Mouse (Mus musculus): ENCODE measurements around the gene Slu7.

DNA sequence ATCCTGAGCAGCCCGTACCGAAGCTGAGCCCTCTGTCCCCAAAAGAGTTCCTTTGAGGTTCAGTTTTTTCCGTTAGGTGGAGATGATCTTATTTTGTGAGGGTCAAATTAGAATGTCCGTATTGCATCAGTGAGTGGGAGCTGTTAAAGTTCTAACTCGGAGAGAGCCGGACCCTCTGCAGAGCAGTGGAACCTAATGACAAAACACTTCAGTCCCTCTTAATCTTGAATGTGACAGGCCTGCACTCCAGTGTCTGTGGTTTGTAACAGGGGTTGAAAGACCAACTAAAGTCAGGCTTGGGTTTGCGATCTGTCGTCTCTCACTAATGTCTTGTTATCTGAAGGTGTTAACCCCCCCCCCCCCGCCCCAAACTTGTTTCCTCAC is 472 bp downstream of the Slu7 start:
- TF ChIP-seq POLR2AphosphoS5 (IDR thresholded peaks at IDR 0.05; ENCODE audit: insufficient replicate concordance, low read depth, low read length) (no peak), TAL1 (conservative IDR thresholded peaks at IDR 0.05; ENCODE audit: low read depth, low read length) (no peak), CTCF (IDR thresholded peaks at IDR 0.05; ENCODE audit: low read depth, low read length) (no peak), GATA2 (IDR thresholded peaks at IDR 0.05; ENCODE audit: borderline replicate concordance, low read depth, low read length) (no peak)
